Mouse (Mus musculus): ENCODE results near the gene Prcd.

GRCm38 (mm10) chr11:116710171-116710570 is 56.8 kb downstream of the Prcd start:
- TF ChIP-seq CTCF (IDR thresholded peaks at IDR 0.05; ENCODE audit: low read depth) (no peak), EP300 (IDR thresholded peaks at IDR 0.05; ENCODE audit: low read depth) (no peak)
